ENCODE assay signal across 24 mouse cellular contexts in the genomic region with DNA sequence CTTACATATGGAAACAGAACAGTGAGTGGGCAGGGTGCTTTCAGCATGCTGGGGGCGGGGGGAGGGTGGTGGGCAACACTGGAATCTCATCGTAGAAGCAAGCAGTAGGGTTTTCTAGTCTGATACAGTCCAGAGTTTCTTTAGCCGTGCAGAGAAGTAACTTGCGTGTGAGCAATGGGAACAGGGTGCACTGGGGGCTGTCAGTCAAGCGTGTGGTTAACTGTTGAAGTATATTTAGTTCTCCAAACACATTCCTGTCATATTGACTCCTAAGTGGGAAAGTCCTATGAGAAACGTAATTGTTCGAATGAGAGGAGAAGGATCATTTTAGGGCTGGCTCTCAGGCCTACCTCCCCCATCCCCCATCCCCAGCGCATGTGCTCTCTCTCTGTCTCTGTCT. TPM values are rescaled to one million over a fixed set of nuclear protein-coding genes. Genes with fewer than 3 reads are reported as not detected.
"Had no signal": no experiment of that assay in that cellular context is flagged by ENCODE, and none has a peak within 500 bp of the region (broad histone marks: within the 10 kb centered on the region; RNA-seq: fewer than 3 reads in every experiment).

No protein-coding gene starts in this region.

- DNase-seq: lung, adult 2 months; lung, postnatal 14 days; lung, postnatal 36 days; retina, postnatal 1 day; right cerebral cortex, adult 18-20 months; right cerebral cortex, postnatal 25 days; right cerebral cortex, postnatal 4 days; spleen, adult 18-20 months; thymus, adult 18-20 months; thymus, postnatal 14 days; thymus, postnatal 36 days had no signal

- H3K9me3 ChIP-seq: lung, embryonic 15.5 days; megakaryocyte, embryonic 14.5 days; midbrain, embryonic 13.5 days; midbrain, embryonic 15.5 days; neural tube, embryonic 13.5 days; neural tube, embryonic 15.5 days had no signal

- H3K4me3 ChIP-seq: lung, embryonic 15.5 days; megakaryocyte, embryonic 14.5 days; midbrain, embryonic 13.5 days; midbrain, embryonic 15.5 days; neural tube, embryonic 13.5 days; neural tube, embryonic 15.5 days had no signal

- H3K4me1 ChIP-seq: lung, embryonic 15.5 days; megakaryocyte, embryonic 14.5 days; midbrain, embryonic 13.5 days; midbrain, embryonic 15.5 days; neural tube, embryonic 13.5 days; neural tube, embryonic 15.5 days had no signal

- H3K9ac ChIP-seq: lung, embryonic 15.5 days; midbrain, embryonic 13.5 days; midbrain, embryonic 15.5 days; neural tube, embryonic 13.5 days; neural tube, embryonic 15.5 days had no signal

- H3K36me3 ChIP-seq: lung, embryonic 15.5 days; midbrain, embryonic 13.5 days; midbrain, embryonic 15.5 days; neural tube, embryonic 13.5 days; neural tube, embryonic 15.5 days had no signal

- ATAC-seq: lung, postnatal 0 days; midbrain, embryonic 13.5 days; midbrain, embryonic 15.5 days had no signal

- H3K4me2 ChIP-seq: lung, embryonic 15.5 days; midbrain, embryonic 11.5 days; midbrain, embryonic 13.5 days; midbrain, embryonic 15.5 days; neural tube, embryonic 13.5 days; neural tube, embryonic 15.5 days had no signal

- H3K27ac ChIP-seq: lung, embryonic 15.5 days; macrophage; midbrain, embryonic 13.5 days; midbrain, embryonic 15.5 days; neural tube, embryonic 13.5 days; neural tube, embryonic 15.5 days had no signal

RNA-seq across cellular contexts. Expression of gene Foxd1, which starts 20.5 kb away (rescaled TPM):
- total RNA-seq: megakaryocyte progenitor cell, adult 5-6 weeks; monocyte, adult 5-6 weeks had no signal
- polyA plus RNA-seq: macrophage; small intestine, adult 2 months; stomach, embryonic 14.5 days had no signal
